Mouse (Mus musculus) retina, postnatal 7 days (tissue): ENCODE measurements around the gene Ano8.

ENCODE experiments used
- DNase-seq: peaks from one replicate; pipeline ENCODE4 v3.0.0-alpha.2; 2012; ENCODE audit warnings: low read depth, low spot score

Gene Ano8

DNA sequence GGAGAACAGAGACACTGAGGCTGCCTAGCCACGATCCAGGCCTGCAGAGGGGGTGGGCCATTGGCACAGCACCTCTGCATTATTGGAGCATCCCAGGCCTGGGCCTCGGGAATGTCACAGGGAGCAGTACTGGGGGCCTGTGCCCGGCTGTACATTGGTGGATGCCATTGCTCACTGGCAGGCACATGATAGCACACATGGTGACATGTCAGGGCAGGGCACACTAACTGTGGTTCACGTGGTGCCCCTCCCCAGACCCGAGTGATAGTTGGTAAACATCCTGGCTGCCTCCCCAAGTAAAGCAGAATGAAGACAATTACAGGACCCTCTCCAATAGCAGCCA, 14.9 kb downstream of the Ano8 start:
- DNase-seq = no peak

- no peak for DNase-seq
These were observed 15.4 kb downstream of the Ano8 start for GRCm38 (mm10) chr8:71470146-71470912.

GRCm38 (mm10) chr8:71469411-71469810, 16.4 kb downstream of the Ano8 start:
- peak; percentile 33 for DNase-seq

DNA sequence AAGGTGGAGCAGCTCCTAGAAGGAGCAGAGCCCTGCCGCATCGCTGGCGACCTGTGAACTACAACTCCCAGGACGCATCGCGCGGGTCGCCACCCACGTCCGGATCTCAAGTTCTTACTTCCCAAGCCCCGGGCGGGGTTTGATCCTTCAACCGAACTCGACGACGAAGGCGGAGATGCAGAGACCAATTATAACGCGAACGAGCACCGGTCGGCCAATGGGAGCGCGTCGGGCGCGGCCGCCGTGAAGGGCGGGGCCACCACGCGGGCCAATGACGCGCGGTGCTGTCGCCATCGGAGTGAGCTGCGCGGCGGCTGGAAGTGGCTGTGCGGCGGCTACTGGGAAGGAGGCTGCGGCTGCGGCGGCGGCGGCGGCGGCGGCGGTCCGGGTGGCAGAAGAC, 16.8 kb downstream of the Ano8 start, which contains the start of gene Dda1:
TSS of gene Dda1 (plus strand) at position 284 of the 400 bp plus-strand sequence.
- peak; percentile 95 for DNase-seq

DNA sequence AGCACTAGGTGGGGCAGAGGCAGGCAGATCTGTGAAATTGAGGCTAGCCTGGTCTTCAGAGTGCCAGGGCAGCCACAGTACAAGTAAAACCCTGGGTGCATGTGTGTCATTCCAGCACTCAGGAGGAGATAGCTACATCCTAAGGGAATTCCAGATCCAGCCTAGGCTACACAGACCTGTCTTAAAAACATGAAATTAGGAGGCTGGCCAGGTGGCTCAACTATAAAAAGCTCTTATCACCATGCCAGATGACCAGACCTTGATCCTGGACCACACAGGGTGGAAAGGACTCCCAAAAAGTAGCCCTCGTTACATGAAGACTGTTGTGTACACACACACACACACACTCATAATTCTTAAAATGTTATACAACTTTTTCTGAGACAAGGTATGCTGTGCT, 17.8 kb downstream of the Ano8 start:
- DNase-seq = no peak

DNA sequence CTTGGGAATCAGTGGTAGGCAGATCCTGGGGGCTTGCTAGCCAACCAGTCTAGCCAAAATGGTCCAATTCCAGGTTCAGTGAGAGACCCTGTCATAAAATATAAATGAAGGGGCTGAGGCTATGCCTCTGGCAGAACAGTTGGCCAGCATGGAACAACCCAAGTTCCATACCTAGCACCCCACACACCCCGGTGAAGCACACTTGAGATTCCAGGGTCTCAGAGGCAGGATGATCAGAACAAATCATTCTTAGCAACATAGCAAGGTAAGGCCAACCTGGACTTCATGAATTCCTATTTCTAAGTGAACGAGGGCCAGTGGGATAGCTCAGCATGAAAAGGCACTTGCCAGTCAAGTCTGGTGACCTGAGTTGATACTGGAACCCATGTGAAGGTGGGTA, 18.6 kb downstream of the Ano8 start:
- DNase-seq = no peak

DNA sequence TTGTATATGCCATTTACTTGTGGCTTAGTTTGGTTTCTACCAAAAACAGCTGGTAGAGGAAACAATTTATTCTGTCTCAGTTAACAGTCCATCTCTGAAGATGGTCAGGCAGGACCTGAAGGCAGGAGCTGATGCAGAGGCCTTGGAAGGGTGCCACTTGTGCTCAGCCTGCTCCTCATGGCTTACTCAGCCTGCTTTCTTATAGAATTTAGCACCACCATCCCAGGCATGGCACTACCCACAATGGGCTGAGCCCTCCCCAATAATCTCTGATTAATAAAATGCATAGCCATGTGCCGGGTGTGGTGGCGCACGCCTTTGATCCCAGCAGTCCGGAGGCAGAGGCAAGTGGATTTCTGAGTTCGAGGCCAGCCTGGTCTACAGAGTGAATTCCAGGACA, 19.6 kb downstream of the Ano8 start:
- no peak for DNase-seq

GRCm38 (mm10) chr8:71465733-71466132, 20.0 kb downstream of the Ano8 start:
- no peak for DNase-seq

GRCm38 (mm10) chr8:71464513-71465500, 21.0 kb downstream of the Ano8 start, which contains the start of gene Mrpl34:
Gene Mrpl34, plus strand, starts transcription at chr8:71464959.
- peak; percentile 99 for DNase-seq

GRCm38 (mm10) chr8:71463188-71464033, 22.4 kb downstream of the Ano8 start, which contains the start of gene Abhd8:
Gene Abhd8, minus strand, starts transcription at chr8:71463655.
- peak; percentile 94 for DNase-seq

GRCm38 (mm10) chr8:71462786-71463185, 23.0 kb downstream of the Ano8 start:
- DNase-seq = no peak

DNA sequence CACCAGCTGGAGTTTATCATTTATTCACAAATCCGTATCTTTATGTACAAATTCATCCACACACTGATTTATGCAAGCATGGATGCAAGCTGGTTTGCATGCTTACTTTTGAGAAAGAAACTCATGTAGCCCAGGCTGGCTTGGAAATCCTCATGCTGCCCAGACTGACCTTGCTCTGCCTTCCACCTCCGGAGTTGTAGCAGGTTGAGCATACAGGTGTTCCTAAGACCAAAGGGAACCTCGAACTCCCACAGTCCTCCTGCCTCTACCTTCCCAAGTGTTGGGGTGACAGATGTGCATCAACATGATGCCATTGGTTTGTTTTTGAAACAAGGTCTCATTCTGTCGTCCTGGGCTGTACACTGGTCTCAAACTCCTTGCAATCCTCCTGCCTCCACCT, 23.6 kb downstream of the Ano8 start:
- no peak for DNase-seq

- DNase-seq = no peak
These were observed 24.5 kb downstream of the Ano8 start for GRCm38 (mm10) chr8:71461152-71461840.

GRCm38 (mm10) chr8:71460716-71461115, 25.0 kb downstream of the Ano8 start:
- no peak for DNase-seq

DNA sequence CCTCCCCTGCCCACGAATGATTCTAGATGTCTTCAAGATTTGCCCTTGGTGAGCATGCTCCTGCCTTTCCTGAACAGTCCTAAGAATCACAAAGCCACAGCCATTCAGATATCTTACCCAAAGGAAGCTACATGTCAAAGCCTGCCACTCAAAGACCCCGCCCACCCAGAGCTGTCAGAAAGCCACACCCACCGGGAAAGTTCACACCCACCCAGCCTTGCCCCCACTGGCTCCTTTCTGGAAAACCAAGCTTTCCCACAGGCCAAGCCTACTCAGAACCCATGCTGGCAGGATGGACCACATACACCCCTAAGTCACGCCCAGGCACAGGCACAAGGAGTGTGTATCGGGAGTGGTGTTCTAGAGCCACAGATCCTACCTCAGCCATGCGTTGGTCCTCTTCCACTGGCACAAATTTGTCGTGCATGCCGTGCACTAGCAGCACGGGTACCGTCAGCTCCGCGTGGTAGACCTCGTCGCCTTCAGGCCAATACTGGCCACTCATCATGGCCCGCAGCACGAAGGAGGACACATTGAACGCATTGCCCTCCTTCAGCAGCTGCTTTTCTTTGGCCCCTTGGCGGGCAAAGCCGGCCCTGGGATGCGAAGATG, 28.0 kb downstream of the Ano8 start:
- DNase-seq = no peak

DNA sequence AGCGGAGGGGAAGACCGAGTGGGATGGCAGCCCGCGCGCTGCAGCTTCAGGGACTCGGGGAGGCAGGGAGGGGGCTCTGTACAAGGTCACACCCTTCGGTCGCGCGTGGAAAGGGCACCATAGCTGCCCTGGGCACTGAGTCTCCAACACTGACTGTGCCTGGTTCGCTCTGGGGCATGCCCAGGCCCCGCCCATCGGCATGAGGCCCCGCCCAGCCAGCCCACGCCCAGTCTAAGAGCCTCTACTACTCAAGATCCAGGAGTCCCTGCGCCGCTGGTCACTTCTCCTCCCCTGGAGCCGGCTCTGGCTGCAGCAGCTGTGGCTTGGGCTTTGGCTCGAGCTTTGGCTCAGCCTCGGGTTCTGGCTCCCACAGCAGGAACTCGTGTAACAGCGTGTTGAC, 28.9 kb downstream of the Ano8 start:
- DNase-seq = no peak

DNA sequence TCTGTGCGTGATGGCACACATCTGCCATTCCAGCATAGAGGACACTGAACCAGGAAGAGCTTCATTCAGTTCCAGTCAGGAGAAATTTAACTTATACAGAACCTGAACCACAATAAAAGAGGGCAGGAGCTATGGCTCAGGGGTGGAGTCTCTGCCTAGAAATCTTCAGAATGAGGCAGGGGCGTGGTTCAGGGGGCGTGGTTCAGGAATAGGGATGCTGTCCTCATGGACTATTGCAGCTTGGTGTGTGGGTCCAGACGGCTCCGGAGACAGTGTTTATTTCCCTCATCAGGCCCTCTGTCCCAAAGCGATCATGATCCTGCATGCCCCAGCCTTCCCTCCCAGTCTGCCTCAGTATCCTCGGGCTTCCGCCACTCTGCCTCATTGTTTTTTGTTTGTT, 31.1 kb downstream of the Ano8 start:
- DNase-seq = no peak

GRCm38 (mm10) chr8:71452669-71453068, 33.1 kb downstream of the Ano8 start:
- DNase-seq = no peak

- DNase-seq = no peak
These were observed 34.0 kb downstream of the Ano8 start for GRCm38 (mm10) chr8:71451777-71452176.

DNA sequence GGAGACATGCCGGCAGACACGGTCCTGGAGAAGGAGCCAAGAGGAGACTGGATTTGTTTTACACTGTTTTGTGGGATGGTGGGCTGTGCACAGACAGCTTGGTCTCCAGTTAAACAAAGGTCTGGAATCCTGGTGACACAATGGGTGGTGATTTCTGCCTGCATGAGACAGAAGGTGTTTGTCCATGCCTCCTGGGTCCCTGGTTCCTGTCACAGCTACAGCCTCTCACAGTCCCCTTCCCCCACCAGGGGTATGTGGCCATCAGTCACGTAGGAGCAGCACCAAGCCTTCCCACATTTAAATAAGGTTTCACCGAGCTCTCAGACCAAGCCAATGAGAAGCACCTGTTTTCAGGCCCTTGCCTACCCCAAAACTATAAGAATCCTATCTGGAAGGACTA, 34.4 kb downstream of the Ano8 start:
- no peak for DNase-seq

GRCm38 (mm10) chr8:71445096-71445495, 40.7 kb downstream of the Ano8 start:
- DNase-seq = no peak
